In genomic region chr6:116389481-116389880, GRCm38 (mm10) we compare ENCODE assay signal across 26 mouse cellular contexts.
"Had no signal": no experiment of that assay in that cellular context is flagged by ENCODE, and none has a peak within 500 bp of the region (broad histone marks: within the 10 kb centered on the region; RNA-seq: fewer than 3 reads in every experiment).

No protein-coding gene starts in this region.

- H3K27ac ChIP-seq: embryonic facial prominence, embryonic 10.5 days; embryonic facial prominence, embryonic 12.5 days; embryonic facial prominence, embryonic 13.5 days; embryonic facial prominence, embryonic 15.5 days; forebrain, embryonic 10.5 days; forebrain, embryonic 12.5 days; forebrain, embryonic 13.5 days; forebrain, embryonic 15.5 days; gastrocnemius, adult 2 months; heart, adult 2 months; heart, embryonic 10.5 days had no signal

- H3K9me3 ChIP-seq: embryonic facial prominence, embryonic 10.5 days; embryonic facial prominence, embryonic 12.5 days; embryonic facial prominence, embryonic 13.5 days; embryonic facial prominence, embryonic 15.5 days; forebrain, embryonic 10.5 days; forebrain, embryonic 12.5 days; forebrain, embryonic 13.5 days; forebrain, embryonic 15.5 days; heart, embryonic 10.5 days had no signal

- H3K36me3 ChIP-seq: embryonic facial prominence, embryonic 10.5 days; embryonic facial prominence, embryonic 12.5 days; embryonic facial prominence, embryonic 13.5 days; embryonic facial prominence, embryonic 15.5 days; forebrain, embryonic 10.5 days; forebrain, embryonic 12.5 days; forebrain, embryonic 15.5 days; heart, embryonic 10.5 days had no signal

- DNase-seq: cerebellum, adult 9-10 months; cerebellum, adult 9-11 months; cerebellum, postnatal 10 days; cerebellum, postnatal 14 days; cerebellum, postnatal 25 days; cerebellum, postnatal 36 days; embryo, embryonic 11 days; forebrain, postnatal 0 days; gastrocnemius, adult 2 months; gastrocnemius, postnatal 10 days; gastrocnemius, postnatal 14 days; gastrocnemius, postnatal 25 days; gastrocnemius, postnatal 36 days; heart, adult 18-20 months; heart, adult 2 months had no signal

- H3K4me3 ChIP-seq: embryonic facial prominence, embryonic 10.5 days; embryonic facial prominence, embryonic 12.5 days; embryonic facial prominence, embryonic 13.5 days; embryonic facial prominence, embryonic 15.5 days; erythroblast, embryonic 14.5 days; forebrain, embryonic 10.5 days; forebrain, embryonic 12.5 days; forebrain, embryonic 13.5 days; forebrain, embryonic 15.5 days; gastrocnemius, adult 2 months; heart, adult 2 months; heart, embryonic 10.5 days had no signal

- H3K27me3 ChIP-seq: embryonic facial prominence, embryonic 12.5 days; embryonic facial prominence, embryonic 13.5 days; embryonic facial prominence, embryonic 15.5 days; forebrain, embryonic 12.5 days; forebrain, embryonic 13.5 days; forebrain, embryonic 15.5 days had no signal

- ATAC-seq: forebrain, embryonic 13.5 days; forebrain, embryonic 15.5 days; forebrain, embryonic 16.5 days; forebrain, postnatal 0 days had no signal

- H3K9ac ChIP-seq: embryonic facial prominence, embryonic 12.5 days; embryonic facial prominence, embryonic 13.5 days; embryonic facial prominence, embryonic 15.5 days; forebrain, embryonic 12.5 days; forebrain, embryonic 13.5 days; forebrain, embryonic 15.5 days; forebrain, postnatal 0 days had no signal

- H3K4me2 ChIP-seq: embryonic facial prominence, embryonic 12.5 days; embryonic facial prominence, embryonic 13.5 days; embryonic facial prominence, embryonic 15.5 days; forebrain, embryonic 12.5 days; forebrain, embryonic 13.5 days; forebrain, embryonic 15.5 days had no signal
